Mouse (Mus musculus): ENCODE data around the gene Dlg2. TPM values are rescaled to one million over a fixed set of nuclear protein-coding genes. Genes with fewer than 3 reads are reported as not detected.

The Dlg2 gene
- total RNA-seq, 2 experiments from 2014 or later = not detected

- no peak for ATAC-seq (replicated peaks; ENCODE audit: low FRiP score, poor library complexity, severe bottlenecking)
These were observed 1629.0 kb downstream of the Dlg2 start for GRCm38 (mm10) chr7:92105477-92105876.

- ATAC-seq (replicated peaks; ENCODE audit: low FRiP score, poor library complexity, severe bottlenecking) = no peak
These were observed 1629.5 kb downstream of the Dlg2 start for GRCm38 (mm10) chr7:92105956-92106355.

- no peak for ATAC-seq (replicated peaks; ENCODE audit: low FRiP score, poor library complexity, severe bottlenecking)
These were observed 1636.6 kb downstream of the Dlg2 start for GRCm38 (mm10) chr7:92113065-92113464.

- no peak for ATAC-seq (replicated peaks; ENCODE audit: low FRiP score, poor library complexity, severe bottlenecking)
These were observed 1638.9 kb downstream of the Dlg2 start for GRCm38 (mm10) chr7:92115237-92115871.

GRCm38 (mm10) chr7:92123276-92123675, 1646.8 kb downstream of the Dlg2 start:
- ATAC-seq (replicated peaks; ENCODE audit: low FRiP score, poor library complexity, severe bottlenecking) = no peak

- no peak for ATAC-seq (replicated peaks; ENCODE audit: low FRiP score, poor library complexity, severe bottlenecking)
These were observed 1649.4 kb downstream of the Dlg2 start for GRCm38 (mm10) chr7:92125886-92126285.

GRCm38 (mm10) chr7:92134301-92134700, 1657.8 kb downstream of the Dlg2 start:
- ATAC-seq (replicated peaks; ENCODE audit: low FRiP score, poor library complexity, severe bottlenecking) = no peak

- no peak for ATAC-seq (replicated peaks; ENCODE audit: low FRiP score, poor library complexity, severe bottlenecking)
These were observed 1659.2 kb downstream of the Dlg2 start for GRCm38 (mm10) chr7:92135624-92136023.

- ATAC-seq (replicated peaks; ENCODE audit: low FRiP score, poor library complexity, severe bottlenecking) = no peak
These were observed 1663.8 kb downstream of the Dlg2 start for GRCm38 (mm10) chr7:92140051-92140817.

GRCm38 (mm10) chr7:92147499-92147898, 1671.0 kb downstream of the Dlg2 start:
- ATAC-seq (replicated peaks; ENCODE audit: low FRiP score, poor library complexity, severe bottlenecking) = no peak

GRCm38 (mm10) chr7:92150768-92151167, 1674.3 kb downstream of the Dlg2 start:
- no peak for ATAC-seq (replicated peaks; ENCODE audit: low FRiP score, poor library complexity, severe bottlenecking)

GRCm38 (mm10) chr7:92154603-92155002, 1678.1 kb downstream of the Dlg2 start:
- no peak for ATAC-seq (replicated peaks; ENCODE audit: low FRiP score, poor library complexity, severe bottlenecking)

- no peak for ATAC-seq (replicated peaks; ENCODE audit: low FRiP score, poor library complexity, severe bottlenecking)
These were observed 1686.7 kb downstream of the Dlg2 start for GRCm38 (mm10) chr7:92163150-92163549.

- ATAC-seq (replicated peaks; ENCODE audit: low FRiP score, poor library complexity, severe bottlenecking) = no peak
These were observed 1687.8 kb downstream of the Dlg2 start for GRCm38 (mm10) chr7:92164316-92164715.

GRCm38 (mm10) chr7:92164875-92165518, 1688.5 kb downstream of the Dlg2 start:
- no peak for ATAC-seq (replicated peaks; ENCODE audit: low FRiP score, poor library complexity, severe bottlenecking)

- ATAC-seq (replicated peaks; ENCODE audit: low FRiP score, poor library complexity, severe bottlenecking) = no peak
These were observed 1703.6 kb downstream of the Dlg2 start for GRCm38 (mm10) chr7:92180029-92180428.

GRCm38 (mm10) chr7:92180591-92181587, 1704.4 kb downstream of the Dlg2 start:
- ATAC-seq (replicated peaks; ENCODE audit: low FRiP score, poor library complexity, severe bottlenecking) = no peak

- ATAC-seq (replicated peaks; ENCODE audit: low FRiP score, poor library complexity, severe bottlenecking) = no peak
These were observed 1705.6 kb downstream of the Dlg2 start for GRCm38 (mm10) chr7:92181959-92182612.

- ATAC-seq (replicated peaks; ENCODE audit: low FRiP score, poor library complexity, severe bottlenecking) = no peak
These were observed 1708.0 kb downstream of the Dlg2 start for GRCm38 (mm10) chr7:92184371-92185059.

Data from erythroid progenitor cell, adult 5-6 weeks (primary cell).